Mouse (Mus musculus) ovary, postnatal 14 days (tissue): ENCODE results near the gene Fam196b.

Experiments used
- DNase-seq: peaks from one replicate; pipeline ENCODE4 v3.0.0; 2022; ENCODE audit warnings: low spot score

Fam196b gene

GRCm38 (mm10) chr11:34332344-34333031, 17.9 kb downstream of the Fam196b start:
- DNase-seq: no peak

- no peak for DNase-seq
Observed at GRCm38 (mm10) chr11:34337907-34338306, 23.3 kb downstream of the Fam196b start.

DNA sequence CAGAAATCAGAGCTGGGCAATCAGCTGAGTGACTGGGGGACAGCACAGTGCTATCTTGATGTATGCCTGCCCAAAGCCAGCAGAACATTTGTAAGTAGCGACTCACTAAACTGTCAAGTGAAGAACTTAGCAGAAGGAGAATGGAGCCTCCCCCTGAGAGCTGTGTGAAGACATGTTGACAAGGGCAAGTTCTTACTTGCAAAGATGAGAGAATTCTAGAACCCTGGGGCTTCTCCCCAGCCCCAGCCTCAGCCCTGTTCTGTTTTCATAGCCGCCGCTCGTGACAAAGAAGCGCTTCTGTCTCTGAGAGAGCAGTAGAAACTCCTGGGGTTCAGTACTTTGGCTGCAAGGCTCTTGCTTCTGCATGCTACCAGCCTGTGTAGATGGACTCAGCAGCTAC, 25.1 kb downstream of the Fam196b start:
- DNase-seq: no peak

DNA sequence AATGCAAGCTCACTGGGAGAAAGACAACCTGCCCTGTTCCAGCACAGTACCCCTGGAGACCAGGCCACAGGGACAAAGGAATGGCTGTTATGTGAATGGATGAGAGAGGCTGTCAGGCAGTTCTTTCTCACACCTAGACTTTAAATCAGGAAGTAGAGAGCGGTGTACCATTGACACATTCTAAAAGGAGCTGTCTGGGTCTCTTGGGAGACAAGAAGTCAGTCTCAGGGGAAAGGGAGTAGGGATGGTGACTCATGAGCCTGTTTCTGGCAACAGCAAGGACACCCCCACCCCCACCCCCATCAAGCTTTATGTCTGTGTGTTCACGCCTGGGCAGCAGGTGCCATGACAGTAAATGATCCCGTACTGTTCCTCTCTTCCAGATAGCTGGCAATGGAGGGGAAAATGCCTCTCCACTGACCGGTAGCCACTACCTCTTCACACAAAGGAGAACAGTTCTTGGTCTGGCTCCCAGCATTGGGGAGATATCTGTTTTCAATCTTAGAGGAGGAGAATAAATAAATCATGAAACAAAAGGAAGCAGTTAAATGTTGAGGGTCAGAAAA, 29.2 kb downstream of the Fam196b start:
- DNase-seq: no peak

DNA sequence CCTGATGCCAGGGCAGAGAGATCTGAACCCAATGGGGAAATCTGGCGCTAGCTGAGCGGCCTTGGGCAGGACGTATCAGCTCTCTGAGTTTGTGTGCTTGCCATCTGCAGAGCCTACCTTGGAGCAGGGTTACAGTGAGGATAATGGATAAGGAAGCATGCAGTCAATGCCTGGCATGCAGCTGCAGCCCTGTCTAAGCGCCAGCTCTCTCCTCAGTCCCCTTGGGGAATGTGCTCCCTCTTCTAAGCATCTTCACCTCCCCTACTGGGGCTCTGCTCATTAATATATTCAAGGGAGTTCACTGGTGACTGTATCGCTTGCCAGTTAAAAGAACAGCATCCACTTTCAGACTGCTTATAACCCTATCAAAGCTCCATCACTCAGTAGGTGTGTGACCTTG, 29.7 kb downstream of the Fam196b start:
- no peak for DNase-seq

GRCm38 (mm10) chr11:34348287-34348918, 33.8 kb downstream of the Fam196b start:
- peak; percentile 15 for DNase-seq

GRCm38 (mm10) chr11:34349453-34350056, 34.9 kb downstream of the Fam196b start:
- DNase-seq: no peak

- peak; percentile 8 for DNase-seq
Observed at GRCm38 (mm10) chr11:34355406-34355805, 40.8 kb downstream of the Fam196b start.

DNA sequence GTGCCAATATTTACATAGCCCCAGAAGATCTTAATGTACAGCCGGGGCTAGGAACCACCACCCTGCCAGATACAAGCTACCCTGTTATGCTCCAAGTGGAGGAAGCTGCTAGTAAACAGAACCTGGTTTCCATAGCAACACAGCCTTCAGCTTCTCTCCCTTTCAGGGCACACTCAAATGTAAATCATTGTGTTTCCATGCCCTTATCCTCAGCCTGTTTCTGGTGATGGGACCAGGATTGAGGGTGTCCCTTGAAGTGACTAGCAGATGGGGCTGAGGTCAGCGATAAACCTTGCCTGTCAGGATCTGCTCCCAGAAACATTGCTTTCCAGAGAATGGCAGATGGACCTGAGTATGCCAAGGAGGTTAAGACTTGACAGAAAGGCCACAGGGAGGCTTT, 41.5 kb downstream of the Fam196b start:
- no peak for DNase-seq

- DNase-seq: no peak
Observed at GRCm38 (mm10) chr11:34372224-34372623, 57.6 kb downstream of the Fam196b start.

GRCm38 (mm10) chr11:34375557-34375956, 60.9 kb downstream of the Fam196b start:
- no peak for DNase-seq

- no peak for DNase-seq
Observed at GRCm38 (mm10) chr11:34377649-34378048, 63.0 kb downstream of the Fam196b start.

DNA sequence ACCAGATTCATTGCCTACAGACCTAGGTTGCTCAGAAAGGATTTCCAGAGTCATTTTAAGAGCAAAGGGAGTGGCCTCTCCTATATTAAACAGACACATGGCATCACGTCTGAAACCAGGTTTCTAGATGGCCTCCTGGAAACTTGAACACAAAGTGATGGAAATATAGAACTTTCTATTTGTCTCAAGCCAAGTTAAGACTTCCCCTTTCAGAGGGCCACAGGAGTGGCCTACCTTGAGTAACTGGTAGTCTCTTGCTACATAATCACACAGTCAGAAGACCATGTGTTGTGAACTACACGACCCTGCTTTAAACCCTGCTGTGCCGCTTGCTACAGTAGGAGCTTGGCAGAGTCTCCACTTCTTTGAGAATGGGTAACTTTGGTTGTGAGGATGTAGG, 68.9 kb downstream of the Fam196b start:
- DNase-seq: no peak

DNA sequence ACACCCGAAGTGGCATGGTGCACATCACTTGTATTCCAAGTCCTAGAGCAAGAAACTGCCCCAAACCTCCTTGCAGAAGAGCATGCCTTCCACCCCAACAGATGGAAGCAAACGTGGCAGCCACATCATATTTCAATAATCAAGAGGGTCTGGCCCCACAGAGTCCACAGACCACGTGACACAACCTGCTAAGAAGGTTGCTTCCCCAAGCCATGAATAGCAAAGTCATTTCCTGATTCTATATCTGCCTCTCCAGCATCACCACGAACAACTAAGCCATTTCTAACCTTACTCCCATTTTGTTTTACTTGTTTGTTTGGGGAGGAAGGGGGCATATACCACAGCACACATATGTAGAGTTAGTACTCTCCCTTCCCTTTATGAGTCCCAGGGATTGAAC, 69.6 kb downstream of the Fam196b start:
- no peak for DNase-seq

DNA sequence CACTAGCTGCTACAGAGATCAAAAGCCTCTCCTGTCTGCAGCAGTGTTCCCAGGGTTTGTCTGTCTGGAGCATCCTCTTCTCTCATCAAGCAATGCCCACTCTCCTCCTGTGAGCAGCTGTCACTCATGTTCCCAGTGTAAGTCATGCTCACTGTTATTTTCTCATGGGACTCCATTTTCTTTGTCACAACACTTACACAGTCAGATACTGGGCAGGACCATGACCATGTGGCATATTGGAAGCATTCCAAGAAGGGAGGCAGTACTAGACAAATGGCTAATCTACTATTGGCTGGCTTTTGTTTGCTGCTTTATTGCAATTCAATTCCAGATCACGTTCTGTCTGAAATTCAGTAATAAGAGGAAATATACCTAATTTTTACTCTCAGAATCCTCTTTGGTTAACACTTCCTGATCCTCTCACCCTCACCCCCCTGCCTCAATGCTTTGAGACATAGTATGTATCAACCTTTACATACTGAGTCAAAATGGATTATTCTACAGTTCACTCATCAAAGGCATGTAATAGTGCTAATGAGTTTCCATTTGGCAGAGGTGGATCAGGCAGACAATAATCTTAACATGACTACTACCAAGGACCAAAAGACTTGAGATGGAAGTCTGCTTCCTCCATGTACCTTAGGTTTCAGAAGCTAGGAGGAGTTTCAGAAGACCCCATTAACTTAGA, 70.5 kb downstream of the Fam196b start:
- no peak for DNase-seq

DNA sequence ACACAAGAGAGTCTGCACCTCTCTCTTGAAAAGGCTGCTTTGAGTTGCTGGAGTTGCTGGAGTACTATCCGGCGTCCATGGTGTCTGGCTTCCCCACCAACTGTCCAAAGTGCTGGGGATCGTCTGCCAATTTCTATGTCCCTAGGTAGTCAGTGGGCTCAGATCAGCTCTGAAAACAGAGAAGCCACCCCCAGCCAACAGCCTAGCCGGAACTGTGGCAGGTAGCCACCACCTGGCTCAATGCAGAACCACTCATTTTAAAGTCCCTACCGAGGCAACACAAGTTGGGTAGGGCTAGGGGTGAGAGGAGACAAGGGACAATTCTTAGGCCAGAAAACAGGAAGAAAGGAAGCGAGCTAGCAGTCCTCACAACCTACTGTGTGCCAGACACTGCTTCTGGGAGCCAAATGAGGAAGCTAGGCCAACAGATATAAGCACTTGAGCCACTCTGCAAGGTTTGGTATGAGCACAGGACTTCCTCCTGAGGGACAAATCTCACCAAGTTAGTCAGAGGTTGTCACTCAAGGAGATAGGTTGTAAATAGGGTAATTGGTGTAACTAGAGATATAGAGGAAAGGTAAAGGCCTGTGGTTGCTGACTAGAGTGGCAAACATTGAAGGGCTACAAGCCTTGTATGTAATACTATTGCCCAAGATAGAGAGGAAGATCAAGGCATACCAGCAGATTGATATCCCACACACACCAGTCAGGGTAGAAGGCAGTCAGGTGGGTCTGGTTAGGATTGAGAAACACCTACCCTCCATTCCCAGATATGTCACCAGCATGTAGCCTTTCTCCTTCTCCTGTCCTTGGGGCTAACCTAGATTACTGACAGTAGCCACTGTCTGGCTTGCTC, 74.9 kb downstream of the Fam196b start:
- no peak for DNase-seq

- DNase-seq: no peak
Observed at GRCm38 (mm10) chr11:34392105-34392504, 77.5 kb downstream of the Fam196b start.

GRCm38 (mm10) chr11:34395802-34396201, 81.2 kb downstream of the Fam196b start:
- no peak for DNase-seq

GRCm38 (mm10) chr11:34397661-34398060, 83.0 kb downstream of the Fam196b start:
- no peak for DNase-seq

- no peak for DNase-seq
Observed at GRCm38 (mm10) chr11:34398555-34398954, 83.9 kb downstream of the Fam196b start.

DNA sequence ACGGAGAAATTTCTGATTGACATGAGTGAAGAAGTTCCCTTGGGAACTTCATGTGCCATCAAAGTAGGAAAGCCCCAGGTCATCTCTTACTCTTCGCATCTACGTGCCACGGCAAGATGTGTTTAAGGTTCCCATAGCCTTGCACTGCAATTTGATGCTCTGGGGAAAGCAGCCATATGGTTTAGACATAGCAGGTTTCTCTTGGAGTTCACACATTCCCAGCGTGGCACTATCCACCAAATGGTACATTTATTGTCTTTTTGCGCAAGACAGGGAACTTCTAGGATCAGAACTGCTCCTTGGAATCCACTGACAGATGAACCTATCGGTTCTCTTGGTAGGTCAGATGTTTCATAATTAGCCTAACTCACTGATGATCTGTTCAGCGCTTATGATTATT, 86.7 kb downstream of the Fam196b start:
- DNase-seq: no peak

DNA sequence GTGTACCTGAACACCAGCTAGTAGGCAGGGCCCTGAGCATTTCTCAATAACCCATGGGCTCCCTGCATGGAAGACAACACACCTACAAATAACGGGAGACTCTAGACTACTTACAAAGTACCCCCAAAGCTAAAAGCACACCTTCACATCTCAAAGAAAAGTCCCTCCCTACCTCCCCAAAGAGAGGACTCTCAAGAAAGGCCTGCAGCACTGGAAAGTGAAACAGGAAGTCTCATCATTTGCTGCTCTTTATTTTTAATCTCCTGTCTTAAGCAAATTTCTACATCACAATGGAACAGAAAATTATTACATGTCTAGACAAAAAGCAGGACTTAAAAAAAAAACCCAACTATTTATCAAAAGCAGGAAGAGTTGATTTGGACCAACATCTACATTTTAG, 90.7 kb downstream of the Fam196b start:
- no peak for DNase-seq
